Mouse (Mus musculus): ENCODE results near the gene Bard1. TPM values are rescaled to one million over a fixed set of nuclear protein-coding genes. Genes with fewer than 3 reads are reported as not detected.

Gene Bard1
- total RNA-seq, 2 experiments from 2014 or later = 0.57 to 0.69 TPM

DNA sequence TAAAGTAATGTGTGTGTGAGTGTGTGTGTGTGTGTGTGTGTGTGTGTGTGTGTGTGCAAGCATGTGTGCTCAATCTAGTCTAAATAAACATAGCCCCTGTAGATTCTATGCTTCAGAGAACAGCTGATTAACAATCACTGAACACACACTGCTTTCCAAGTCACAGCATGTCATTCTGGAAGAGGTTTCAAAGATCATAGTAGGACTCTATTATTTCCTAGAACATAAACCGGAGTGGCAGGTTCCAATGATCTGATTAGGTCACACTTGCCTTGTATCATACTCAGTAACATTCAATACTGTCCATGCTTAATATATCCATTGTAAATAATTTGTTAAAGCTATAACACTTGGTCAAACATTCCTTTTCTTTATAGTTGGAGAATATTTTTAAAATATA lies 47.5 kb downstream of the Bard1 start:
- intact Hi-C loops (cut with DNase I) = no loop called here
- DNase-seq = no peak

DNA sequence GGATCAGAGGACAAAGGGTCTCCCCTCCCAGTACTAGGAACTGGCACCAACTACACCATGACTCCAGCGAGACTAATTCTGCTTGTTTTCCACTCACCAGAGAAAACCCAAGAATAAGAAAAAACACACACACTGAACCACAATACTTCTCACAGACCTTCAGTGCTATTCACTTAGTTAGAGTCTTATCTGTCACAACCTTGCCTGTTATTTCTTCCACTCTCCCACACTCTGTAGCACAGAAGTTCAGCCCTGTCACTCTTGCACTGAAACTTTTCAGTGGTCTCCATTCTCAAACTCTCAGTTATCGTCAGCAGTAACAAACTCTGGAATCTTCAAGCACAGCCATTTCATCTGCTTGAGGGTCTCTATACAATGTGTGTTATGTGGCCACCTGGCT lies 50.2 kb downstream of the Bard1 start:
- intact Hi-C loops (cut with DNase I) = no loop called here
- no peak for DNase-seq

DNA sequence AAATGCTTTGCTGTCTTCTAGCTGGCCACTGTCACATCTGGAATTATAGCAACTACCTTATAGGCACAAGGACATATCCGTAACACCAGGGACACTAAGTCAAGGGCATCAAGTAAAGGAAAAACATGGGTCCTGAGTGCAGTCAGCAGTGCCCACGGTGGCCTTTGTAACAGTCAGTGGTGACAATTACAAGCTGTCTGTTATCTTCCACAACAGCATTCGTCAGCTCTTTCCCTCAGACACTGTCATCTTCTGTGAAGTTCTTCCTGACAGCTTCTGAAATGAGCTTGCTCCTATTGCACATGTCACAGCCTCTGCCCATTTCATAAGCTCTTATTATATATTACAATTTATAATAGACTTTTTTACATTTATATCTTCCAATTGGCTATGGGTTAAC lies 50.7 kb downstream of the Bard1 start:
- no peak for DNase-seq
- intact Hi-C loops (cut with DNase I) = no loop called here

DNA sequence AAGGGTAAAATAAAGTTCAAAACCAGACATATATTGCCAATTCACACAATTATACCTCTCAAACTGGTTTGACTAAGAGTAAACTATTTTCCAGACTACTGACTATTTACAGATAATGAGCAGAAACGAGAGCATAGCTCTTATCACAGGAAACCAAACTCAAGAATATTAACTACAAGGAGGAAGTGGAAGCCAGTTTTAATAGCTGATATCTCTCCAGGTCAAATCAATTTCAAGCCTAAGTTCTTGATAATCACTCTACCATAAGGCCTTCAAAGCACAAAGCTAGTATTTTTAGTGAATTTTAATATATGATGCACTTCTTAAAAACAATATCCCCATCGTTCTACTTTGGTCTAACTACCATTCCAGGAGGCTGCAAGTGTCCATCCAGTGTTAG lies 57.8 kb downstream of the Bard1 start:
- no peak for DNase-seq
- intact Hi-C loops (cut with DNase I) = no loop called here

DNA sequence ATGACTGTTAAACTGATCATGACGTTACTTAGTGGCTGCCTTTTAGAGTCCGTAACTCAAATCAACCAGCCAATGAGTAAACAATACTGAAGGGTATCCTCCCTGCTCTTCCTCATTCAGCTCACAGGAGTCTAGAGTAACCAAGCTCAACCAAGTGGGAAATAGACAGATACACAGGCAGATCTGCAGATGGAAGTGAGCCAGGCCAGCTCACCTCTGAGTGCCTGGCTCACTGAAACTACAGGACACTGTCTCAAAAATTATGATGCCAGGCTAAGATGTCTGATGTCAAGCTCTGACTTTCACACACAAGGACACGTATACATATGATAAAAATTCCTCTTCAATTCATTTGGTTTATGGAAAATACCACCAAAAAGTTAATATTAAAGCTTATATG lies 59.0 kb downstream of the Bard1 start:
- DNase-seq = no peak
- intact Hi-C loops (cut with DNase I) = no loop called here

DNA sequence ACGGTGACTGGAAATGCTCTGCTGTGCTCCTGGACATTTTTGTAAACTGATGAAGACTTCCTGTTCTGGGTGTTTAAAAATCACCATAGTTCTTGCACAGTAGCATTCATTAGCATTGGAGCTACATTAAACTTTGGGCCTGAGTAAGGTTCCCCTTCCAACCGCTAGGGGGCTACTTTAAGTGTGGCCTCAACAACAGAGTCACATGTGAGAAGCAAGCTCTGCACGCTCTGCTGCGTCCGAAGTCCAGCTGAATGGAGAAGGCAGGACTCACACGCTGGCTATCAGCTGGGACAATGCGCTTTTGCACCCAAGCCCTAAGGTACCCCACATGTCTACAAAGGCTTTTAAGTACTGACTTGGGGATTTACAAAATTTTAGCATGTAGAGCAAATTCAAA lies 65.9 kb downstream of the Bard1 start:
- DNase-seq = no peak
- intact Hi-C loops (cut with DNase I) = no loop called here

DNA sequence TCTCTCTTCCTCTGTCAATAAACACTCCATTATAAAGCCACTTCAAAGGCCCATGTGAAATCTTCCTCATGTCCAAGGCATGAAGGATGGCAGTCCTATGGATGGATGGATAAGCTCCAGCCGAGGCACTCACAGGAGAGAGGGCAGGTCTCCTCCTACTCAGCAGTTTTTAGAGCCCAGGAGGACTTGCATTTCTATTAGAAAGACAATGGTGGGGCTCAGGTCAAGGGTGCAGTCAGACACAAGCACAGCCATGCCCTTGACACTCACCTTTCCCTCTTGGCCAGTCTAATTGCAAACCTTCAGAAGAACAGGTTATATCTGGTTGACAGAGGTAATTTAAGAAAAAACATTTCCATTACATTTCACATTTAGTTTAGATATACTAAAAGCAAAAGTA lies 67.4 kb downstream of the Bard1 start:
- DNase-seq = no peak
- intact Hi-C loops (cut with DNase I) = no loop called here

DNA sequence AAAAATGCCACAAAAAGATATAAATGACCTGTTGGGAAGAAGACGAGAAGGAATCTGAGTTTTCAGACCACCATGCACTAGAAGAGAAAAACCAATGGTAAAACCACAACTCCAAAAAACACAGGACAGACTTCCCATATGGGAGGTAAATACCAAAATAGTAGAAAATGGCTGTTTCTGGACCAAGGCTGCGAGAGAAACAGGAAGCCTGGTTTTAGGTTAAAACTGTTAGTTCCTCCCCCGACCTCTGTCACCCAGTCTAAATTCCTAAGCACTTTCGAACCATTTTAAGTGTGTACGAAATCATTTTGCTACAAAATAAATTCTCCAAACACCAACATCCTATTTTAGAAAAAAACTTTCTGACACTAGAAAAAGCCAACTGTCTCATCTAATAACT lies 80.2 kb downstream of the Bard1 start:
- intact Hi-C loops (cut with DNase I) = no loop called here
- no peak for DNase-seq

DNA sequence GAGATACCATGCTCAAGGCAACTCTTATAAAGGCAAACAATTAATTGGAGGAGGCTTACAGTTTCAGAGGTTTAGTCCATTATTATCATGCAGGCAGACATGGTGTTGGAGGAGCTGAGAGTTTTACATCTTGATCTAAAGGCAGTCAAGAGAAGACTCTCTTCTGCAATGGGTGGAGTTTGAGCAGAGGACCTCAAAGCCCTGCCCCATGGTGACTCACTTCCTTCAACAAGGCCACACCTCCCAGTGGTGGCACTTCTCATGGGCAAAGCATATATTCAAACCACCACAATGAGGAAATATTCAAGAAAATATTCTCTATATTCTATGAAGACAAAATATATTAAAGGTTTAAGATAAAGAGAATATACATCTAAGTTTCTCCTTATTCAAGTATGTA lies 88.6 kb downstream of the Bard1 start:
- intact Hi-C loops (cut with DNase I) = no loop called here
- DNase-seq = no peak

DNA sequence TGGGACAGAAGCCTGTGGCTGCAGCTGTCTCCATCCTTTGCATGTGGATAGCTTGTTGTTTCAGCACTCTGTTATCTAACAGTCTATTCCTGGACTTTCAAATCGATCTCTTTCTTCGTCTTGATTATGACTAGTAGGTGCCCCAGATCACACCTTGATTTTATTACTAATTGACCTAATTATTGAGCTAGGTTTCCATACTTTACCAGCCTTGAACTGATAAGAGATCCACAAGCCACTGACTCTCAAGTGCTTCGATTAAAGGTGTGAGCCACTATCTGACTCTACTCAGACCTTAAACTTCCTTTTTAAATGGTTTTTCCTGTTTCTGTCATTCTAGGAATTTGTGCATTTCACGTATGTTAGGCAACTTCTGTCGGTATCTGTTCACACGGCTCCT lies 96.9 kb downstream of the Bard1 start:
- no peak for DNase-seq
- intact Hi-C loops (cut with DNase I) = no loop called here

DNA sequence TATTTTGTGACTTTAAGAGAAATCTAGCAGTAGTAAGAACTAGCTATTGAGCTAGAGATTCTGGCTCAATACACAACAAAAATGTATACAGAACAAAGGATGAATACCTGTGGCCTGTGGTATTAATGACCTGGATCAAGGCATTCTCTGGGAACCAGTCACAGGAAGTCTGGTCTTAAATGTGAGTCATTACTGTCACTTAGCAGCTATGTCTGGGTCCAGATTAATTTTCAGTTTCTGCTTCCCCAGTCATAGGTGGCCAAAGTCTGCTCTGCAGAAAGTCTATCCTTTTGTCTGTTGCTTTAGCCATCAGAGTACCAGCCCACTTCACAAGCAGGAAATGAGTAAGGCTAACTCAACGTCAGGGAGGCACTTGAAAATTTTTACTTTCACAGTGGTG lies 98.8 kb downstream of the Bard1 start:
- DNase-seq = no peak
- intact Hi-C loops (cut with DNase I) = no loop called here

DNA sequence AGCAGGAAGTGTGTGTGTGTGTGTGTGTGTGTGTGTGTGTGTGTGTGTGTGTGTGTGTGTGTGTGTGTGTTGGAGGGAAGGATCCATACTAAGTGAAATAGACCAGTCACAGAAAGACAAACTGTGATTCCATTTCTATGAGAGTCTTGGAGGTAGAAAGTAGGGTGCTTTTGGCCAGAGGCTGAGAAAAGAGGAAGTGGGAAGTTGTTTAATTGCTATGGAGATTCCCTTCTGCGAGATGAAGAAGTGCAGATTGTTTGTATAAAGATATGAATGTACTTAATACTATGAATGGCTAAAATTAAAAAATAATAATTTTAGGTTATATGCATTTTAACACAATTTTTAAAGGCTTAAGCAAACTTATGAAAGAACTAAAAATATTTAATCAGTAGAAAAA lies 99.2 kb downstream of the Bard1 start:
- no peak for DNase-seq
- intact Hi-C loops (cut with DNase I) = no loop called here

DNA sequence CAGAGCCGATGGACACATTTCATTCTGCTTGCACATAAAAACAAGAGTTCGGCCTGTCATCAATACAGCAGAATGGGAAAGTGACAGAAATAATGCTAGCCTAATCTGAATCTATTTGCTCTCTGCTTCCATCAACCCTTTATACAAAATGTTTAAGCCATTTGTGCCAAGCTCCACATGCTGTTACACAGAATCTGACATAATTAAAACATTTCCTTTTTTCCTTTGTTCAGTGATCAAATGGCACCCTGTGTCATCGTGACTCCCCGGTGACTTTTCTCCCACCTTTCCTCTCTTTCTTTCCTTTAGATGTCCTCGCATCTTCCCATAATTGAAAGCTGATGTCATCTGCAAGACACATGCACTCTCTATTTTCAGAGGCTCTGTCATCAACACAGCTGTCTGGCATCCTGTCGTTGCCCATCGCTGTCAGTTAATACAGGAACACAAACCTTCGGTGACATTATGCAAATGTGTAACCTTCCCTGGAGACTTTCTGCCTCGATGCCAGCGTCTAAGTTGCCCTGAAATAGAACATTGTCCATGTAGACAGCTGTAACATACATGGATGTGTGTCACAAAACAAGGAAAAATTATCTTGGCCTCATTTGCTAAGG lies 105.5 kb downstream of the Bard1 start:
- intact Hi-C loops (cut with DNase I) = no loop called here
- no peak for DNase-seq

DNA sequence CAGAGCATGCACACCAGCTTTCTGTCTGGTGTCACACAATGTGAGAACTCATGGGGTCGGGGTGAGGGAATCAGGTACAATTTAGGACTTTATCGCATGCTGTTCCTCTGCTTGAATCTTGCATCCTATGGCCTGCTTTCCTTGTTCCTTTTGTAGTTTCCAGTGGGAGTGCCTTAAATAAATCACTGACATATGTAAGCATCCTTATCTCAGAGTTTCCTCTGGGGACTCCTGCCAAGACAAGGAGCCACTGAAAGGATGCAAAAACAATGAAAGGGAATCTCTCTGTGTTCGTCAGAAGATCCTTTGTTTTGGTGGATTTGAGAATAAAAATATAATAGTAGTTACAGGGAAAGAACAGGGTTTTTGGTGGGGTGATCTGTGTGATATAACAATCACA lies 106.2 kb downstream of the Bard1 start:
- intact Hi-C loops (cut with DNase I) = no loop called here
- no peak for DNase-seq
